Mouse (Mus musculus): ENCODE measurements around the gene Akr1d1. TPM values are rescaled to one million over a fixed set of nuclear protein-coding genes. Genes with fewer than 3 reads are reported as not detected.

Akr1d1 gene
- polyA plus RNA-seq, 1 experiment from 2014 or later, result 1.4 TPM

DNA sequence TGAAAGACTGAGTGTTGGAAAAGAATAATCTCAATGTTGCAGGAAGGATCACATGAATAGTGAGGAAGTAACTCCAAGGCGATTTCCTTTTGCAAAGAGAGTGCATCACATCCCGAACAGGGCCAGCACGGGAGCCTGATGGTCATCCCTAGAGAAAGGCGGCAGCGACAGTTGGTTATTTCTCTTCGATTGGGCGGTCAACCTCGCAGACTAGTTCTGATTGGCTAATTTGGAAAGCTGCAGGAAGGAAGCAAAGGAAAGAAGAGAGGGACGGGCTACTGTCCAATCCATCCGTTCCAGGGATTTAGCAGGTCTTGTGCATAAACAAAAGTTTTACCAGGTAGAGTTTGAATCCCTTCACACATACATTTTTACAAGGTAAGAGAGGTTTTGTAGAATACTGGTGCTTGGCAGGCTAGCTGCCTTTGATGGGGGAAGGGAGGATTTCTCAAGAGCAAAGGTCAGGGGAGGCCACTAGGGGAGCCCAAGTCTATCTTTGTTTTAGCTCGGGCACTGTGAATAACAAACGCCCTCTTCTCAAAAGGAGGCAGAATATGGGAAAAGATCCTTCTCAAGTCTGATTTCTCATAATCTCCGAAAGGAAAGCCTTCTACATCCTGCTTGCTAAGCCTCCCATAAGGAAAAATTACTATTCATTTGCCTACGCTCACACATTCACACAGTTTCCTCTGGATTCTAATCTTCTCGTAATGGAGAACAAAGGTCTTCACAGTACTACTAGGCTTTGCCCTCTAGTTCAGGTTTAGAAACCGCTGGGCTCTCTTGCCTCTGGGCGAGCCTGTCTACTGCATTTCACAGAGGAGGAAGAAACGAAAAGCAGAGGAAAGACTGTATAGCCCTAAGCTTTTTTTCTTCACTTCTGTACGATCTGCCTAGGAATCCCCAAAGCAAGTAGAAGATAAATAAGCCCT lies 62.4 kb downstream of the Akr1d1 start:
- WGBS, result 61% methylated on average over 19 of the region's 19 CpGs
- TF ChIP-seq EP300 (optimal IDR thresholded peaks at IDR 0.05) (no peak), CTCF (IDR thresholded peaks at IDR 0.05; ENCODE audit: low read depth) (peak; percentile 70)
- Histone ChIP-seq H3K27ac (replicated peaks) (peak overlapping the region; percentile 50; the same call in 1 of the 2 replicates), H3K4me2 (replicated peaks; ENCODE audit: low read depth) (no peak overlapping the region), H3K4me1 (replicated peaks; ENCODE audit: control insufficient read depth, insufficient read depth) (no peaks in the 10 kb centered on the region), H3K27me3 (ENCODE audit: control insufficient read depth, insufficient read depth, low read length) (no peaks in the 10 kb centered on the region), H3K9me3 (ENCODE audit: control insufficient read depth, low read length) (no peaks in the 10 kb centered on the region), H3K36me3 (ENCODE audit: control insufficient read depth, insufficient read depth, low read length) (no peaks in the 10 kb centered on the region), H3K9ac (ENCODE audit: low read length) (no peak overlapping the region), H3K4me3 (ENCODE audit: low read depth, low read length) (no peak overlapping the region)
- DNase-seq (ENCODE audit: low spot score), result peak; percentile 67
- peak; percentile 73 for ATAC-seq (ENCODE audit: low FRiP score, low TSS enrichment)

DNA sequence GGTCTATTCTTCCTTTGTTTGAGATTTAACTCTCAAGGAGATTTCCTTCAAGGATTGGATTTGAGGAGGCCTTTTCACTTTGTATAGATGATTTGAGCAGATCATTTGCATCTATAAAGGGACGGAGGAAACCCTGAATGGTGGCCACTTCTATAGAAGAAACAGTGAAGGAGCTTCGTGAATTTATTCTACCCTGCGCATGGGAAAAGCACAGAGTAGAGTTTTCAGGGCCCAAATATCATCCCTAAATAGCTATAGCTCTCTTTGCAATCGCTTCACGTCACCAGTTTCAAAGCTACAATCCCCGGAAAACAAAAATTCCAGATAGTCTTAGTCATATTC lies 63.0 kb downstream of the Akr1d1 start:
- 58% methylated on average over 6 of the region's 6 CpGs for WGBS
- Histone ChIP-seq H3K27me3 (ENCODE audit: control insufficient read depth, insufficient read depth, low read length) (no peaks in the 10 kb centered on the region), H3K27ac (replicated peaks) (peak overlapping the region; percentile 50; the same call in 1 of the 2 replicates), H3K36me3 (ENCODE audit: control insufficient read depth, insufficient read depth, low read length) (no peaks in the 10 kb centered on the region), H3K4me2 (replicated peaks; ENCODE audit: low read depth) (no peak overlapping the region), H3K4me1 (replicated peaks; ENCODE audit: control insufficient read depth, insufficient read depth) (no peaks in the 10 kb centered on the region), H3K9me3 (ENCODE audit: control insufficient read depth, low read length) (no peaks in the 10 kb centered on the region), H3K4me3 (ENCODE audit: low read depth, low read length) (no peak overlapping the region), H3K9ac (ENCODE audit: low read length) (no peak overlapping the region)
- no peak for ATAC-seq (ENCODE audit: low FRiP score, low TSS enrichment)
- DNase-seq (ENCODE audit: low spot score), result no peak
- no peak for TF ChIP-seq EP300 (optimal IDR thresholded peaks at IDR 0.05)
- no peak for TF ChIP-seq CTCF (IDR thresholded peaks at IDR 0.05; ENCODE audit: low read depth)

DNA sequence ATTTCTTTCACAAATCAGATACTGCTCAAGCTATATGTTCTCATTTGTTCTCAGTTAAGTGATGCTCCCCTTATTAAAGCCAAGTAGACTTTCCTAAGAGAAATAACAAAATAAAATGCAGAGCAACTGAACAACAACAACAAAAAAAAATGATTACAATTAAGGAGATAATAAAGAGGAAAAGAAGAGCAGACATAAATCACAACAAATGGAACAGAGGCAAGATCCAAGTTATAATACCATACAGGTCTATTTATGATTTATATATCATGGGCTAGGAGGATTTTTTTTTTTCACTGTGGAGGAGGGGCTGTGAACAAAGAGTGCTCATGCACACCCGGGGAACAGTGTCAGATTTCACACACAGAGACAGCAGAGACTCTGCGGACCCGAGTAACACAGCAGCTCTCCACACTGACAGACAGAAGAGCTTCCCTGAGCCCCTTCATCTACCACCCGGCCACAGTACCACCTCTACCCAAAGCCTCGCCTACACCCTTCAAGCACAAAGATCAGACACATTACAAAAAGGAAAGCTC lies 63.6 kb downstream of the Akr1d1 start:
- DNase-seq (ENCODE audit: low spot score) (no peak), ATAC-seq (ENCODE audit: low FRiP score, low TSS enrichment) (no peak)
- no peak overlapping the region for H3K27ac ChIP-seq (replicated peaks)
- H3K4me2 ChIP-seq (replicated peaks; ENCODE audit: low read depth), result no peak overlapping the region
- H3K9me3 ChIP-seq (ENCODE audit: control insufficient read depth, low read length), result no peaks in the 10 kb centered on the region
- H3K4me1 ChIP-seq (replicated peaks; ENCODE audit: control insufficient read depth, insufficient read depth), result no peaks in the 10 kb centered on the region
- H3K36me3 ChIP-seq (ENCODE audit: control insufficient read depth, insufficient read depth, low read length), result no peaks in the 10 kb centered on the region
- no peak overlapping the region for H3K4me3 ChIP-seq (ENCODE audit: low read depth, low read length)
- WGBS, result 23% methylated on average over 5 of the region's 5 CpGs
- H3K9ac ChIP-seq (ENCODE audit: low read length), result no peak overlapping the region
- H3K27me3 ChIP-seq (ENCODE audit: control insufficient read depth, insufficient read depth, low read length), result no peaks in the 10 kb centered on the region
- no peak for TF ChIP-seq CTCF (IDR thresholded peaks at IDR 0.05; ENCODE audit: low read depth)
- no peak for TF ChIP-seq EP300 (optimal IDR thresholded peaks at IDR 0.05)

DNA sequence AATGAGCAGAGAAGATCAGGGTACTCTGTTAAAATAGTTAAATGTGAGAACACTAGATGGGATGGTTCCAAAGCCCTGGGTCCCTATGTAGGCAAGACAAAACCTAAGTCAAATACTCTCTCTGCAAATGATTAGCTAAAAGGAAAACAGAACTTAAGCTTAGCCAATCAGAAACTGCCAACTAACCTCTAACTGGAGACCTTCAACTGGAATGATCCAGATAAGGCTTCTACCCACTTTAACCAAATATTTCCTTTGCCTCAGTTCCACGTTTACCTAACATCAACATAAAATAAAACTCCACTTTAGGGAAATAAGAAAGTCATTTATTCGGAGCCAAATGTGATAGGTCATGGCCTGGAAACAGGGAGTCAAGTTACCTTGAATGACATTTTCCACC lies 67.1 kb downstream of the Akr1d1 start:
- no peak overlapping the region for H3K4me3 ChIP-seq (ENCODE audit: low read depth, low read length)
- DNase-seq (ENCODE audit: low spot score), result no peak
- no peaks in the 10 kb centered on the region for H3K36me3 ChIP-seq (ENCODE audit: control insufficient read depth, insufficient read depth, low read length)
- WGBS, result 33% methylated on average over 2 of the region's 2 CpGs
- H3K9me3 ChIP-seq (ENCODE audit: control insufficient read depth, low read length), result no peaks in the 10 kb centered on the region
- TF ChIP-seq EP300 (optimal IDR thresholded peaks at IDR 0.05) (no peak), CTCF (IDR thresholded peaks at IDR 0.05; ENCODE audit: low read depth) (no peak)
- no peak overlapping the region for H3K27ac ChIP-seq (replicated peaks)
- peak; percentile 73 for ATAC-seq (ENCODE audit: low FRiP score, low TSS enrichment)
- no peak overlapping the region for H3K4me2 ChIP-seq (replicated peaks; ENCODE audit: low read depth)
- no peaks in the 10 kb centered on the region for H3K27me3 ChIP-seq (ENCODE audit: control insufficient read depth, insufficient read depth, low read length)
- no peaks in the 10 kb centered on the region for H3K4me1 ChIP-seq (replicated peaks; ENCODE audit: control insufficient read depth, insufficient read depth)
- no peak overlapping the region for H3K9ac ChIP-seq (ENCODE audit: low read length)

DNA sequence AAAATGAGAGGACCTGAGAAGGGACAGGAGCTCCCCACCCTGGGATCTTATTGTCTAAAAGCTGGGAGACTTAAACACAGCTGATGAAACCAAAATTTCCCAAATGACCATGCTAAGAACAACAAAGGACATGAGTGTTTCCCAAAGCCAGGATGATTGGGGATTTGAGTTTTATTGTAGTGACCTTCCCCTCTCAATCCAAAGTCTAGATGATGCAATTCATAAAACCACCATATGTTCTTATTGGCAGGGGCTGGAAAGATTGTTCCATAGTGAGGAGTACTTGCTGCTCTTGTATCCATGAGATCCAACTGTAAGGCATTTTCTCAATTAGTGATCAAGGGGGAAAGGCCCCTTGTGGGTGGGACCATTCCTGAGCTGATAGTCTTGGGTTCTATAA lies 68.1 kb downstream of the Akr1d1 start:
- no peak for TF ChIP-seq CTCF (IDR thresholded peaks at IDR 0.05; ENCODE audit: low read depth)
- no peak for TF ChIP-seq EP300 (optimal IDR thresholded peaks at IDR 0.05)
- Histone ChIP-seq H3K4me1 (replicated peaks; ENCODE audit: control insufficient read depth, insufficient read depth) (no peaks in the 10 kb centered on the region), H3K9me3 (ENCODE audit: control insufficient read depth, low read length) (no peaks in the 10 kb centered on the region), H3K27ac (replicated peaks) (no peak overlapping the region), H3K9ac (ENCODE audit: low read length) (no peak overlapping the region), H3K27me3 (ENCODE audit: control insufficient read depth, insufficient read depth, low read length) (no peaks in the 10 kb centered on the region), H3K36me3 (ENCODE audit: control insufficient read depth, insufficient read depth, low read length) (no peaks in the 10 kb centered on the region), H3K4me2 (replicated peaks; ENCODE audit: low read depth) (no peak overlapping the region), H3K4me3 (ENCODE audit: low read depth, low read length) (no peak overlapping the region)
- ATAC-seq (ENCODE audit: low FRiP score, low TSS enrichment), result no peak
- no peak for DNase-seq (ENCODE audit: low spot score)

DNA sequence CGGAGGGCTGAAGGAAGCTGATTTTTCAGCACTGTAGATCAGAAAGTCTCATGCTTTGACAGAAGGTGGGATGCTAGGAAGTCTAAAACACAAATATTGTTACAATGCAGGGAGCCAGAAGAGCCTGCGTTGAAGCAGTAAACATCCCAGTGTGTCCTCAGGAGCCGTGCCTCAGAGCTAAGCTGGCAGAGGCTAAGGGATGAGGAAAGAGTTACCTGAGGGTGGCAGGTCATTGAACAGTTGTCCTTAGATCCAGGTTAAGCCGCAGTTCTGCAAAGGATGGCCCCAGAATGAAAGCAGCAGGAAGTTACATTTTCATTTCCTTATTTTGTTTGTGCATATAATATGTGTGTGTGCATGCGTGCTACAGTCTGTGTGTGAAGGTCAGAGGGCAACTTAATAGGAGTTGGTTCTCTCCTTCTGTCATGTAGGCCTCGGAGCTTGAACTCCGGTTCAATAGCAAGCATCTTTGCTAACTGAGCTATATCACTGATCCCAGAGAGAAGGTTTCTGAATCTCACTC lies 71.1 kb downstream of the Akr1d1 start:
- TF ChIP-seq EP300 (optimal IDR thresholded peaks at IDR 0.05) (no peak), CTCF (IDR thresholded peaks at IDR 0.05; ENCODE audit: low read depth) (no peak)
- Histone ChIP-seq H3K4me2 (replicated peaks; ENCODE audit: low read depth) (no peak overlapping the region), H3K27ac (replicated peaks) (no peak overlapping the region), H3K4me3 (ENCODE audit: low read depth, low read length) (no peak overlapping the region), H3K4me1 (replicated peaks; ENCODE audit: control insufficient read depth, insufficient read depth) (no peaks in the 10 kb centered on the region), H3K36me3 (ENCODE audit: control insufficient read depth, insufficient read depth, low read length) (no peaks in the 10 kb centered on the region), H3K27me3 (ENCODE audit: control insufficient read depth, insufficient read depth, low read length) (no peaks in the 10 kb centered on the region), H3K9ac (ENCODE audit: low read length) (no peak overlapping the region), H3K9me3 (ENCODE audit: control insufficient read depth, low read length) (no peaks in the 10 kb centered on the region)
- WGBS, result 78% methylated on average over 7 of the region's 7 CpGs
- ATAC-seq (ENCODE audit: low FRiP score, low TSS enrichment), result peak; percentile 47; the same call in 1 of the 2 replicates
- DNase-seq (ENCODE audit: low spot score), result no peak
